Mouse (Mus musculus) limb, embryonic 10.5 days (tissue): ENCODE measurements around the gene Prr12. TPM values are rescaled to one million over a fixed set of nuclear protein-coding genes. Genes with fewer than 3 reads are reported as not detected.
"Not testable (repeated sequence)": the region's sequence is repeated elsewhere in the genome, so short reads cannot be mapped to it uniquely, and the experiment has no call there.

Experiments used
- DNase-seq: peaks from one replicate; pipeline ENCODE4 v3.0.0-alpha.2; 2017; ENCODE audit warnings: low spot score
- H3K27ac ChIP-seq: fragments of 300-500 bp; sonication (generic); 2 replicates; pipeline ENCODE4 v1.5.1; 2016; ENCODE audit warnings: mild to moderate bottlenecking
- H3K27me3 ChIP-seq: fragments of 300-500 bp; sonication (generic); 2 replicates; pipeline ENCODE4 v1.6.1; 2016; ENCODE audit warnings: low read depth, mild to moderate bottlenecking; ENCODE audit not compliant: poor library complexity, severe bottlenecking
- H3K36me3 ChIP-seq: fragments of 300-500 bp; sonication (generic); 2 replicates; pipeline ENCODE4 v1.6.1; 2016; ENCODE audit warnings: mild to moderate bottlenecking, moderate library complexity
- H3K4me1 ChIP-seq: fragments of 300-500 bp; sonication (generic); 2 replicates; pipeline ENCODE4 v1.6.1; 2016
- H3K4me3 ChIP-seq: fragments of 300-500 bp; sonication (generic); 2 replicates; pipeline ENCODE4 v1.5.1; 2016; ENCODE audit warnings: mild to moderate bottlenecking, moderate library complexity
- H3K9me3 ChIP-seq: fragments of 300-500 bp; sonication (generic); replicated peaks from 2 replicates; pipeline ENCODE4 v1.6.1; 2016; ENCODE audit warnings: mild to moderate bottlenecking
- WGBS: fragments of 180-500 bp; shearing (Covaris S2); methylation state at CpG from one replicate; pipeline ENCODE4 v1.1.7; 2016; 5-methylcytosine and 5-hydroxymethylcytosine counted together
- polyA plus RNA-seq: library from polyadenylated mRNA; unstranded; fragments of >200 nt; fragmentation: Nextera tagmentation; extraction: Ambion mirVana; gene quantifications from 2 replicates; pipeline ENCODE4 v1.2.1, GENCODE M21; 2016

Prr12 gene
- polyA plus RNA-seq, result 16.3 and 18.1 TPM in 2 replicates

DNA sequence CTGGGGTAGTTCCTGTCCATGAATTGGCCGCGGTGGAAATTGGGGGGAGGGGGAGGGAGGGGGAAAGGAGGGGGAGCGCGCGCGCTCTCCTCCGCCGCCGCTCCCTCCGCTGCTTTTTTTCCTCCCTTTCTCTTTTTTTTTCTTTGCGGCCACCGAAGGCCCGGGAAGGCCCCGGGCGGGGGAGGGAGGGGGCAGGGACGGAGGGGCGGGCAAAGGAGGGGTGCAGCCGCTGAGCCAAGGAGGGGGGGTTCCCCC, at the start of gene Prr12:
Gene Prr12, minus strand, starts transcription at position 20 of the 255 bp plus-strand sequence.
- Histone ChIP-seq H3K27me3 (no peaks in the 10 kb centered on the region), H3K4me1 (peaks cover 44% of the 10 kb centered on the region), H3K36me3 (peaks cover 36% of the 10 kb centered on the region), H3K9me3 (no peaks in the 10 kb centered on the region), H3K27ac (peak within 1 kb of the TSS; percentile 99), H3K4me3 (peak within 1 kb of the TSS; percentile 86)
- 0% methylated on average over 11 of the region's 18 CpGs for WGBS
- no peak for DNase-seq

- Histone ChIP-seq H3K27ac (no peak overlapping the region; the same call in 1 of the 2 replicates), H3K9me3 (no peaks in the 10 kb centered on the region), H3K4me3 (no peak overlapping the region), H3K36me3 (no peaks in the 10 kb centered on the region), H3K27me3 (no peaks in the 10 kb centered on the region), H3K4me1 (peaks cover 31% of the 10 kb centered on the region)
- 91% methylated on average over 11 of the region's 11 CpGs for WGBS
- DNase-seq, result no peak
Observed at GRCm38 (mm10) chr7:45102441-45102840, 49.8 kb upstream of the Prr12 start.

- Histone ChIP-seq H3K4me1 (peaks cover 28% of the 10 kb centered on the region), H3K27ac (no peak overlapping the region), H3K27me3 (no peaks in the 10 kb centered on the region), H3K4me3 (no peak overlapping the region), H3K9me3 (no peaks in the 10 kb centered on the region), H3K36me3 (no peaks in the 10 kb centered on the region)
- WGBS, result 93% methylated on average over 6 of the region's 6 CpGs
- no peak for DNase-seq
Observed at GRCm38 (mm10) chr7:45100046-45100445, 47.4 kb upstream of the Prr12 start.

DNA sequence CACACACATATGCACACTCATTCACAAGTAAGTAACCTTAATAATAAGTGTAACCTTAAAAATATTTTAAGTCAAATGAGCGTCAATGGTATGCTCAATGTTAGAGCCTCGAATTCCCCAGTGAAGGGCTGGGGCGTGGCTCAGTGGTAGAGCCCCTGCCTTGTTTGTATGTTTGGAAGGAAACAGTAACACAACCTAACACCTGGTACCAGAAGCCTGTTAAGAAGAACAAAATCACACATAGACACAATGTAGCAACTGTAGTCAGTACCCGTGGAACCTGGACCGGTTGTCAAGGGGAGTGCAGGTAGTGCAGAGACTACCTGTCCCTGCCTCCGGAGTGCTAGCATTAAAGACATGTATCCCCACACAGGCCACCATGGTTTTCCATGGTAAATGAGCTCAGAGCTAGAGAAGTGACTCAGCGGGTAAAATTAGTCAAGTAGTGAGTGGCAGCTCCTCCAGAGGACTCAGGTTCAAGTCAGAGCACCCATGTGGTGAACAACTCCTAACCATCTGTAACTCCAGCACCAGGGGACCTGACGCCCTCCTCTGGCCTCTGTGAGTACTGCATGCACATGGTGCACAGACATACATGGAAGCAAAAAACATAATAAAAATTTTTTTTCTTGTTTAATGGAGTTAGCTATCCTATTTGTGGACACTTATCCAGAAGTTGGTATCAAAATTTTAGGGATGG, 46.0 kb upstream of the Prr12 start:
- no peak overlapping the region for H3K27ac ChIP-seq
- H3K4me1 ChIP-seq, result peaks cover 33% of the 10 kb centered on the region
- H3K36me3 ChIP-seq, result no peaks in the 10 kb centered on the region
- no peaks in the 10 kb centered on the region for H3K9me3 ChIP-seq
- DNase-seq, result no peak
- WGBS, result 89% methylated on average over 8 of the region's 8 CpGs
- H3K27me3 ChIP-seq, result no peaks in the 10 kb centered on the region
- no peak overlapping the region for H3K4me3 ChIP-seq

- no peak for DNase-seq
- H3K27ac ChIP-seq, result no peak overlapping the region
- WGBS, result 74% methylated on average over 6 of the region's 6 CpGs
Observed at GRCm38 (mm10) chr7:45097479-45097878, 44.8 kb upstream of the Prr12 start.

GRCm38 (mm10) chr7:45095965-45096364, 43.3 kb upstream of the Prr12 start:
- WGBS, result 97% methylated on average over 14 of the region's 14 CpGs
- not testable (repeated sequence) for DNase-seq, H3K36me3 ChIP-seq, H3K27ac ChIP-seq, H3K27me3 ChIP-seq, H3K9me3 ChIP-seq, H3K4me3 ChIP-seq
- H3K4me1 ChIP-seq, result peaks cover 43% of the 10 kb centered on the region

More at GRCm38 (mm10) chr7:45097479-45097878, 44.8 kb upstream of the Prr12 start:
- H3K4me3 ChIP-seq, result no peak overlapping the region
- no peaks in the 10 kb centered on the region for H3K36me3 ChIP-seq
- no peaks in the 10 kb centered on the region for H3K9me3 ChIP-seq
- H3K4me1 ChIP-seq, result peaks cover 34% of the 10 kb centered on the region
- H3K27me3 ChIP-seq, result no peaks in the 10 kb centered on the region

- Histone ChIP-seq H3K36me3 (peaks cover 3% of the 10 kb centered on the region), H3K27ac (peak overlapping the region; percentile 91), H3K9me3 (no peaks in the 10 kb centered on the region), H3K4me3 (no peak overlapping the region), H3K4me1 (peaks cover 49% of the 10 kb centered on the region), H3K27me3 (no peaks in the 10 kb centered on the region)
- DNase-seq, result no peak
- 78% methylated on average over 6 of the region's 6 CpGs for WGBS
Observed at GRCm38 (mm10) chr7:45095367-45095766, 42.7 kb upstream of the Prr12 start.

- peak overlapping the region; percentile 29 for H3K4me3 ChIP-seq
- H3K36me3 ChIP-seq, result peaks cover 11% of the 10 kb centered on the region
- DNase-seq, result peak; percentile 69
- no peaks in the 10 kb centered on the region for H3K9me3 ChIP-seq
- WGBS, result 6% methylated on average over 7 of the region's 7 CpGs
- peaks cover 51% of the 10 kb centered on the region for H3K4me1 ChIP-seq
- peak overlapping the region; percentile 91 for H3K27ac ChIP-seq
- no peaks in the 10 kb centered on the region for H3K27me3 ChIP-seq
Observed at GRCm38 (mm10) chr7:45094121-45094520, 41.4 kb upstream of the Prr12 start.

DNA sequence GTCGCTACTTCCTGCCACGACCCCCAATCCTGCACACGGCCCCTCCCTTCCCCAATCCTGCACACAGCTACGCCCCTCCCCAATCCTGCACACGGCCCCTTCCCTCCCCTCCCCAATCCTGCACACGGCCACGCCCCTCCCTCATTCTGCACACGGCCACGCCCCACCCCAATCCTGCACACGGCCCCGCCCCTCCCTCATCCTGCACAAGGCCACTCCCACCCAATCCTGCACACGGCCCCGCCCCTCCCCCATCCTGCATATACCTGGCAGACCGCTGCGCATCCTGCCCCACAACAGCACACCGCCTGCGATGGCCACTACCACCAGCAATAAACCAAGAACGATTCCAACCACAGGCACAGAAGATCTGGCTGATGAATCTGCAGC, 40.8 kb upstream of the Prr12 start:
- WGBS, result 20% methylated on average over 18 of the region's 18 CpGs
- peak; percentile 81 for DNase-seq
- H3K4me3 ChIP-seq, result peak overlapping the region; percentile 29

DNA sequence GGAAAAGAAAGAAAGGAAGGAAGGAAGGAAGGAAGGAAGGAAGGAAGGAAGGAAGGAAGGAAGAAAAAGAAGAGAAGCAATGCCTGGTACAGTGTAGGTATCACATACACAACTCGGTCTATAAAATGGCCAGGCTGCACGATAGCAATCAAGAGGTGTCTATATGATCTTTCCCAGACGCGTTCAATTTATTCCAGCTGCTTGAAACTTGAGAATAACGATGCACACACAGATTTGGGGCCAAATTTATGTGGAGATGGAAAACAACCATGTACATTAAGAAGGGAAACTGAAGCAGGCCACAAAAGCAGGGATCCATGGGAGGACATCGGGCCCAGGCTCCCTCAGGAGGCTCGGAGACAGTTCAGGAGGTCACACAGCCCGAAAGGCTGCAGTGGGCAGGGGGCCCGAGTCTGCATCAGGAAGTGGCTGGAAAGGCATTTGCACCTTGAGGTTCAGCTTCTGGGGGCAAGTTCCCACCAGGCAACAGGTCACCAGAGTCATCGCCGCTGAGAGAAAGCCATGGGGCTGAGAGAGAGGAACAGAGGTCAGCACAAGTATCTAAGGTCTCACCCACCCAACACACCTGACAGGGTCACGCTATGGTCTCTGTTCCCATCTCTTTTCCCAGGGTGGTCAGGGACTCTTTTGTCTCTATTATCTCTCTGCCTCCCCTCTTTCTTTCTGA, 40.3 kb upstream of the Prr12 start:
- H3K9me3 ChIP-seq, result no peaks in the 10 kb centered on the region
- peak; percentile 66 for DNase-seq
- H3K36me3 ChIP-seq, result peaks cover 21% of the 10 kb centered on the region
- H3K27ac ChIP-seq, result peak overlapping the region; percentile 91
- WGBS, result 24% methylated on average over 12 of the region's 12 CpGs
- no peaks in the 10 kb centered on the region for H3K27me3 ChIP-seq
- H3K4me1 ChIP-seq, result peaks cover 51% of the 10 kb centered on the region
- H3K4me3 ChIP-seq, result peak overlapping the region; percentile 29

More for the DNA sequence above, 40.8 kb upstream of the Prr12 start:
- Histone ChIP-seq H3K36me3 (peaks cover 16% of the 10 kb centered on the region), H3K27me3 (no peaks in the 10 kb centered on the region), H3K4me1 (peaks cover 51% of the 10 kb centered on the region), H3K27ac (peak overlapping the region; percentile 91), H3K9me3 (no peaks in the 10 kb centered on the region)

- Histone ChIP-seq H3K4me1 (peaks cover 48% of the 10 kb centered on the region), H3K36me3 (peaks cover 31% of the 10 kb centered on the region), H3K9me3 (no peaks in the 10 kb centered on the region), H3K4me3 (peak within 1 kb of the TSS; percentile 71), H3K27me3 (no peaks in the 10 kb centered on the region), H3K27ac (peak within 1 kb of the TSS; percentile 91)
- WGBS, result under 1% methylated on average over 16 of the region's 16 CpGs
- peak; percentile 93 for DNase-seq
Observed at GRCm38 (mm10) chr7:45092048-45092447, 39.4 kb upstream of the Prr12 start, which contains the start of gene Rcn3. Rcn3 (minus strand) TSS chr7:45092221.

DNA sequence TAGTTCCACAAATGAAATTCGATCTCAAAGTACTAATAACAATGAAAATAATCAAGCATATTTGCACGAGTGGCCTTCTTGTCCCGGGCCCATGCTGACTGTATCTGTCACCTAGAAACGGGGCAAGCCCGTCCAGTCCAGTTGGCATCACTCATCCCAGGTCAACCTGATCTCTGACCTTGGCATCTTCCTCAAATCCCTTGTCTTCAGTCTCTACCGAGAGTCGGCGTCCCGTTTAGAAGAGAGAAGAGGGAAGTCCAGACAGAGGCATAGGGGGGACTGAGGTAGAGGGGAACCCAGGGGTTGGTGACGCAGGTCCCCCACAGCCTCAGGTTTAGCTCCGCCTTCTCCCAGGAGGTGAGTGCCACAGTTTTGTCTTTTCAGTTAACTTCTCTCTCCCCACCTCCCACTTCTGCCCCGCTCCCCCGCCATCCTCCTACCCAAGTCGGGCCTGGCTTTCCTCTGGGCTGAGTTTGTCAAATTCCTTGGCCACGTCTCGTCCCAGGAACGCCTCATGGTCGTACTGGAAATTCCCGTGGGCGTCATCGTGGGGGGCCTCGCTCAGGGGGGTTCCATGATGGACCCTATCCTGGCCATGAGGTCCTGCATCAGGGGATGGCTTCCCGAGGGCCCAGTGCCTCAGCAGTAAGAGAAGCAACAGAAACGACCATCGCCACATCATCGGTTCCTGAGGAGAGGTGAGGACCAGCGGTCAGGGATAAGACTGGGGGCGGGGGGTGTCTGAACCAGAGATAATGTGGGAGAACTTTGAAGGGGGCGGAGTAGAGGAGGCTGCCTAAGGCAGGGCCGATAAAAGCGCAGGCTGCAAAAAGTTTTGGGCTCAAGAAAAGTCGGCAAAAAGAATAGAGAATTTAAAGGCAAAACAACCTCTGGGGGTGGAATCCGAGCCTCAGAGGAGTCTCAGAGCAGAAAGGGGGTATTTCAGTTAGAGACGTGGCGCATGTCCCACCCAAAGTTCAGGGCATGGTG, 38.6 kb upstream of the Prr12 start:
- Histone ChIP-seq H3K4me3 (peak overlapping the region; percentile 71), H3K4me1 (peaks cover 48% of the 10 kb centered on the region), H3K27ac (peak overlapping the region; percentile 91), H3K9me3 (no peaks in the 10 kb centered on the region), H3K36me3 (peaks cover 38% of the 10 kb centered on the region), H3K27me3 (no peaks in the 10 kb centered on the region)
- 14% methylated on average over 35 of the region's 35 CpGs for WGBS
- DNase-seq, result peak; percentile 60
